Mouse (Mus musculus): ENCODE measurements at regions not wholly inside any gene's neighbourhood (a gene's known extent, or its start where the extent isn't known, plus 50 kb on each side); places are given as distances from the start of the nearest gene placed in this dataset.

GRCm38 (mm10) chr14:102510387-102510786, 472.1 kb downstream of the Kctd12 start:
- no peak overlapping the region for H3K4me2 ChIP-seq (ENCODE audit: low read depth, low read length)
- no peaks in the 10 kb centered on the region for H3K9me3 ChIP-seq (replicated peaks; ENCODE audit: control insufficient read depth, low read length)
- no peaks in the 10 kb centered on the region for H3K36me3 ChIP-seq (replicated peaks; ENCODE audit: control insufficient read depth, insufficient read depth, low read depth, low read length)
- H3K4me3 ChIP-seq (ENCODE audit: low read depth, low read length) = no peak overlapping the region
- H3K4me1 ChIP-seq (ENCODE audit: control insufficient read depth, insufficient read depth, low read length) = no peaks in the 10 kb centered on the region
- H3K27me3 ChIP-seq (ENCODE audit: control insufficient read depth, insufficient read depth, low read length) = no peaks in the 10 kb centered on the region
- no peak overlapping the region for H3K27ac ChIP-seq (replicated peaks; ENCODE audit: low read depth, low read length)
- ATAC-seq (replicated peaks; ENCODE audit: insufficient number of reproducible peaks, low FRiP score, low TSS enrichment, low read depth) = no peak
- no peak overlapping the region for H3K9ac ChIP-seq (replicated peaks; ENCODE audit: low read length)
- 34% methylated on average over 4 of the region's 4 CpGs for WGBS
- peak; percentile 71 for DNase-seq (ENCODE audit: low spot score)

GRCm38 (mm10) chr14:102505696-102506321, 476.6 kb downstream of the Kctd12 start:
- ATAC-seq (replicated peaks; ENCODE audit: insufficient number of reproducible peaks, low FRiP score, low TSS enrichment, low read depth) (no peak), DNase-seq (ENCODE audit: low spot score) (peak; percentile 78)
- no peak overlapping the region for H3K9ac ChIP-seq (replicated peaks; ENCODE audit: low read length)
- no peak overlapping the region for H3K27ac ChIP-seq (replicated peaks; ENCODE audit: low read depth, low read length)
- no peaks in the 10 kb centered on the region for H3K9me3 ChIP-seq (replicated peaks; ENCODE audit: control insufficient read depth, low read length)
- no peaks in the 10 kb centered on the region for H3K4me1 ChIP-seq (ENCODE audit: control insufficient read depth, insufficient read depth, low read length)
- WGBS = 54% methylated on average over 3 of the region's 3 CpGs
- no peak overlapping the region for H3K4me3 ChIP-seq (ENCODE audit: low read depth, low read length)
- no peaks in the 10 kb centered on the region for H3K36me3 ChIP-seq (replicated peaks; ENCODE audit: control insufficient read depth, insufficient read depth, low read depth, low read length)
- no peak overlapping the region for H3K4me2 ChIP-seq (ENCODE audit: low read depth, low read length)
- no peaks in the 10 kb centered on the region for H3K27me3 ChIP-seq (ENCODE audit: control insufficient read depth, insufficient read depth, low read length)

- no peak for DNase-seq (ENCODE audit: low spot score)
- Histone ChIP-seq H3K27ac (replicated peaks; ENCODE audit: low read depth, low read length) (no peak overlapping the region), H3K4me1 (ENCODE audit: control insufficient read depth, insufficient read depth, low read length) (no peaks in the 10 kb centered on the region), H3K9ac (replicated peaks; ENCODE audit: low read length) (no peak overlapping the region), H3K9me3 (replicated peaks; ENCODE audit: control insufficient read depth, low read length) (no peaks in the 10 kb centered on the region), H3K4me3 (ENCODE audit: low read depth, low read length) (no peak overlapping the region), H3K27me3 (ENCODE audit: control insufficient read depth, insufficient read depth, low read length) (no peaks in the 10 kb centered on the region), H3K4me2 (ENCODE audit: low read depth, low read length) (no peak overlapping the region), H3K36me3 (replicated peaks; ENCODE audit: control insufficient read depth, insufficient read depth, low read depth, low read length) (no peaks in the 10 kb centered on the region)
- WGBS = 88% methylated on average over 1 of the region's 1 CpGs
- ATAC-seq (replicated peaks; ENCODE audit: insufficient number of reproducible peaks, low FRiP score, low TSS enrichment, low read depth) = no peak
These were observed 485.3 kb downstream of the Kctd12 start for GRCm38 (mm10) chr14:102497179-102497578.

- H3K9ac ChIP-seq (replicated peaks; ENCODE audit: low read length) = no peak overlapping the region
- no peak overlapping the region for H3K4me3 ChIP-seq (ENCODE audit: low read depth, low read length)
- ATAC-seq (replicated peaks; ENCODE audit: insufficient number of reproducible peaks, low FRiP score, low TSS enrichment, low read depth) (no peak), DNase-seq (ENCODE audit: low spot score) (no peak)
- H3K27me3 ChIP-seq (ENCODE audit: control insufficient read depth, insufficient read depth, low read length) = no peaks in the 10 kb centered on the region
- no peaks in the 10 kb centered on the region for H3K9me3 ChIP-seq (replicated peaks; ENCODE audit: control insufficient read depth, low read length)
- H3K36me3 ChIP-seq (replicated peaks; ENCODE audit: control insufficient read depth, insufficient read depth, low read depth, low read length) = no peaks in the 10 kb centered on the region
- no peak overlapping the region for H3K27ac ChIP-seq (replicated peaks; ENCODE audit: low read depth, low read length)
- no peaks in the 10 kb centered on the region for H3K4me1 ChIP-seq (ENCODE audit: control insufficient read depth, insufficient read depth, low read length)
- WGBS = 61% methylated on average over 2 of the region's 2 CpGs
- no peak overlapping the region for H3K4me2 ChIP-seq (ENCODE audit: low read depth, low read length)
These were observed 490.1 kb downstream of the Kctd12 start for GRCm38 (mm10) chr14:102492376-102492775.

GRCm38 (mm10) chr14:102491205-102491604, 491.2 kb downstream of the Kctd12 start:
- H3K27ac ChIP-seq (replicated peaks; ENCODE audit: low read depth, low read length) = no peak overlapping the region
- H3K36me3 ChIP-seq (replicated peaks; ENCODE audit: control insufficient read depth, insufficient read depth, low read depth, low read length) = no peaks in the 10 kb centered on the region
- 91% methylated on average over 1 of the region's 1 CpGs for WGBS
- no peaks in the 10 kb centered on the region for H3K27me3 ChIP-seq (ENCODE audit: control insufficient read depth, insufficient read depth, low read length)
- H3K9me3 ChIP-seq (replicated peaks; ENCODE audit: control insufficient read depth, low read length) = no peaks in the 10 kb centered on the region
- ATAC-seq (replicated peaks; ENCODE audit: insufficient number of reproducible peaks, low FRiP score, low TSS enrichment, low read depth) (no peak), DNase-seq (ENCODE audit: low spot score) (no peak)
- no peak overlapping the region for H3K9ac ChIP-seq (replicated peaks; ENCODE audit: low read length)
- H3K4me1 ChIP-seq (ENCODE audit: control insufficient read depth, insufficient read depth, low read length) = no peaks in the 10 kb centered on the region
- no peak overlapping the region for H3K4me2 ChIP-seq (ENCODE audit: low read depth, low read length)
- no peak overlapping the region for H3K4me3 ChIP-seq (ENCODE audit: low read depth, low read length)

- ATAC-seq (replicated peaks; ENCODE audit: insufficient number of reproducible peaks, low FRiP score, low TSS enrichment, low read depth) (no peak), DNase-seq (ENCODE audit: low spot score) (no peak)
- no peaks in the 10 kb centered on the region for H3K27me3 ChIP-seq (ENCODE audit: control insufficient read depth, insufficient read depth, low read length)
- no peak overlapping the region for H3K9ac ChIP-seq (replicated peaks; ENCODE audit: low read length)
- WGBS = 92% methylated on average over 2 of the region's 2 CpGs
- H3K4me1 ChIP-seq (ENCODE audit: control insufficient read depth, insufficient read depth, low read length) = no peaks in the 10 kb centered on the region
- H3K9me3 ChIP-seq (replicated peaks; ENCODE audit: control insufficient read depth, low read length) = no peaks in the 10 kb centered on the region
- H3K36me3 ChIP-seq (replicated peaks; ENCODE audit: control insufficient read depth, insufficient read depth, low read depth, low read length) = no peaks in the 10 kb centered on the region
- H3K4me3 ChIP-seq (ENCODE audit: low read depth, low read length) = no peak overlapping the region
- no peak overlapping the region for H3K27ac ChIP-seq (replicated peaks; ENCODE audit: low read depth, low read length)
- H3K4me2 ChIP-seq (ENCODE audit: low read depth, low read length) = no peak overlapping the region
These were observed 505.3 kb downstream of the Kctd12 start for GRCm38 (mm10) chr14:102477162-102477561.

GRCm38 (mm10) chr14:102469326-102469725, 513.1 kb downstream of the Kctd12 start:
- Histone ChIP-seq H3K36me3 (replicated peaks; ENCODE audit: control insufficient read depth, insufficient read depth, low read depth, low read length) (no peaks in the 10 kb centered on the region), H3K4me2 (ENCODE audit: low read depth, low read length) (no peak overlapping the region), H3K4me3 (ENCODE audit: low read depth, low read length) (no peak overlapping the region), H3K9me3 (replicated peaks; ENCODE audit: control insufficient read depth, low read length) (no peaks in the 10 kb centered on the region), H3K4me1 (ENCODE audit: control insufficient read depth, insufficient read depth, low read length) (no peaks in the 10 kb centered on the region), H3K27me3 (ENCODE audit: control insufficient read depth, insufficient read depth, low read length) (no peaks in the 10 kb centered on the region), H3K9ac (replicated peaks; ENCODE audit: low read length) (no peak overlapping the region), H3K27ac (replicated peaks; ENCODE audit: low read depth, low read length) (no peak overlapping the region)
- WGBS = 53% methylated on average over 4 of the region's 4 CpGs
- ATAC-seq (replicated peaks; ENCODE audit: insufficient number of reproducible peaks, low FRiP score, low TSS enrichment, low read depth) (no peak), DNase-seq (ENCODE audit: low spot score) (no peak)

GRCm38 (mm10) chr14:102461001-102461400, 521.4 kb downstream of the Kctd12 start:
- no peaks in the 10 kb centered on the region for H3K27me3 ChIP-seq (ENCODE audit: control insufficient read depth, insufficient read depth, low read length)
- no peak overlapping the region for H3K4me3 ChIP-seq (ENCODE audit: low read depth, low read length)
- H3K36me3 ChIP-seq (replicated peaks; ENCODE audit: control insufficient read depth, insufficient read depth, low read depth, low read length) = no peaks in the 10 kb centered on the region
- no peak for ATAC-seq (replicated peaks; ENCODE audit: insufficient number of reproducible peaks, low FRiP score, low TSS enrichment, low read depth)
- H3K4me2 ChIP-seq (ENCODE audit: low read depth, low read length) = no peak overlapping the region
- no peak overlapping the region for H3K9ac ChIP-seq (replicated peaks; ENCODE audit: low read length)
- H3K4me1 ChIP-seq (ENCODE audit: control insufficient read depth, insufficient read depth, low read length) = no peaks in the 10 kb centered on the region
- H3K27ac ChIP-seq (replicated peaks; ENCODE audit: low read depth, low read length) = no peak overlapping the region
- 55% methylated on average over 1 of the region's 1 CpGs for WGBS
- DNase-seq (ENCODE audit: low spot score) = no peak
- H3K9me3 ChIP-seq (replicated peaks; ENCODE audit: control insufficient read depth, low read length) = no peaks in the 10 kb centered on the region
